Mouse (Mus musculus): ENCODE results near the gene Ptpn12.

- no peak for TF ChIP-seq POLR2A (IDR thresholded peaks at IDR 0.05; ENCODE audit: control insufficient read depth, low read depth, low read length)
- no peak for TF ChIP-seq CTCF (IDR thresholded peaks at IDR 0.05; ENCODE audit: control insufficient read depth, insufficient read depth, insufficient replicate concordance, low read depth, low read length)
These were observed 110.6 kb downstream of the Ptpn12 start for GRCm38 (mm10) chr5:20944961-20945748.
